Mouse (Mus musculus) stomach, postnatal 0 days (tissue): Measurements from ENCODE around the gene Wdr70. TPM values are rescaled to one million over a fixed set of nuclear protein-coding genes. Genes with fewer than 3 reads are reported as not detected.

Experiments
- ATAC-seq: fragments of 200-750 bp; cut with Nextera tagmentation; 2 replicates; pipeline ENCODE4 v1.8.0; 2017; ENCODE audit not compliant: low FRiP score, low TSS enrichment
- DNase-seq: peaks from one replicate; pipeline ENCODE4 v3.0.0-alpha.2; 2016; ENCODE audit warnings: low spot score
- H3K27ac ChIP-seq: fragments of 300-500 bp; sonication (generic); replicated peaks from 2 replicates; pipeline ENCODE4 v1.5.1; 2014; ENCODE audit warnings: mild to moderate bottlenecking, control low read depth
- H3K27me3 ChIP-seq: fragments of 300-500 bp; sonication (generic); 2 replicates; pipeline ENCODE4 v1.6.1; 2014; ENCODE audit warnings: low read length; ENCODE audit not compliant: control insufficient read depth, insufficient read depth
- H3K36me3 ChIP-seq: fragments of 300-500 bp; sonication (generic); 2 replicates; pipeline ENCODE4 v1.6.1; 2014; ENCODE audit warnings: low read length, mixed read lengths; ENCODE audit not compliant: control insufficient read depth, insufficient read depth
- H3K4me1 ChIP-seq: fragments of 300-500 bp; sonication (generic); replicated peaks from 2 replicates; pipeline ENCODE4 v1.6.1; 2014; ENCODE audit warnings: antibody characterized with exemption; ENCODE audit not compliant: control insufficient read depth, insufficient read depth
- H3K4me2 ChIP-seq: fragments of 300-500 bp; sonication (generic); replicated peaks from 2 replicates; pipeline ENCODE4 v1.6.1; 2014; ENCODE audit warnings: low read depth, mild to moderate bottlenecking, control low read depth, moderate library complexity
- H3K4me3 ChIP-seq: fragments of 300-500 bp; sonication (generic); 2 replicates; pipeline ENCODE4 v1.5.1; 2014; ENCODE audit warnings: low read depth, low read length, control low read depth
- H3K9ac ChIP-seq: fragments of 300-500 bp; sonication (generic); 2 replicates; pipeline ENCODE4 v1.6.1; 2014; ENCODE audit warnings: mild to moderate bottlenecking, low read length, control low read depth, mixed read lengths
- H3K9me3 ChIP-seq: fragments of 300-500 bp; sonication (generic); 2 replicates; pipeline ENCODE4 v1.6.1; 2016; ENCODE audit warnings: low read length; ENCODE audit not compliant: control insufficient read depth
- CTCF ChIP-seq: IDR thresholded peaks from 2 replicates; pipeline ENCODE4 v1.5.1; 2016; ENCODE audit warnings: antibody characterized with exemption, low read depth, mild to moderate bottlenecking, moderate library complexity
- EP300 ChIP-seq: optimal IDR thresholded peaks from 2 replicates; pipeline ENCODE3; 2016; ENCODE audit warnings: antibody characterized with exemption
- WGBS: fragments of 180-500 bp; shearing (Covaris S2); extraction: QIAGEN DNeasy Blood & Tissue Kit; methylation state at CpG from one replicate; pipeline ENCODE4 v1.1.7; 2014; 5-methylcytosine and 5-hydroxymethylcytosine counted together
- polyA plus RNA-seq: library from polyadenylated mRNA; unstranded; fragments of >200 nt; fragmentation: Nextera tagmentation; extraction: Ambion mirVana; gene quantifications from 2 replicates; pipeline ENCODE4 v1.2.1, GENCODE M21; 2015

Gene Wdr70
- polyA plus RNA-seq, 1 experiment from 2014 or later: 22.6 TPM

- ATAC-seq: no peak
- 79% methylated on average over 2 of the region's 2 CpGs for WGBS
- TF ChIP-seq CTCF: no peak
- no peak for TF ChIP-seq EP300
Measured at GRCm38 (mm10) chr15:7998095-7998494, 100.9 kb downstream of the Wdr70 start.

GRCm38 (mm10) chr15:7993721-7994120, 105.3 kb downstream of the Wdr70 start:
- TF ChIP-seq EP300 (no peak), CTCF (no peak)
- 55% methylated on average over 6 of the region's 6 CpGs for WGBS
- ATAC-seq (no peak), DNase-seq (no peak)
- no peaks in the 10 kb centered on the region for H3K4me1 ChIP-seq
- no peaks in the 10 kb centered on the region for H3K36me3 ChIP-seq
- H3K27ac ChIP-seq: no peak overlapping the region
- no peak overlapping the region for H3K4me2 ChIP-seq
- no peaks in the 10 kb centered on the region for H3K9me3 ChIP-seq
- H3K27me3 ChIP-seq: no peaks in the 10 kb centered on the region
- no peak overlapping the region for H3K4me3 ChIP-seq
- no peak overlapping the region for H3K9ac ChIP-seq

More at GRCm38 (mm10) chr15:7998095-7998494, 100.9 kb downstream of the Wdr70 start:
- Histone ChIP-seq H3K4me2 (no peak overlapping the region), H3K9me3 (no peaks in the 10 kb centered on the region), H3K27ac (no peak overlapping the region), H3K9ac (no peak overlapping the region), H3K4me3 (no peak overlapping the region), H3K36me3 (no peaks in the 10 kb centered on the region), H3K27me3 (no peaks in the 10 kb centered on the region), H3K4me1 (no peaks in the 10 kb centered on the region)
- DNase-seq: no peak

GRCm38 (mm10) chr15:7990101-7990500, 108.9 kb downstream of the Wdr70 start:
- H3K9me3 ChIP-seq: no peaks in the 10 kb centered on the region
- TF ChIP-seq CTCF (no peak), EP300 (no peak)
- H3K4me2 ChIP-seq: no peak overlapping the region
- no peak overlapping the region for H3K9ac ChIP-seq
- ATAC-seq: no peak
- H3K27ac ChIP-seq: no peak overlapping the region
- no peak overlapping the region for H3K4me3 ChIP-seq
- H3K4me1 ChIP-seq: no peaks in the 10 kb centered on the region
- no peaks in the 10 kb centered on the region for H3K36me3 ChIP-seq
- no peak for DNase-seq
- H3K27me3 ChIP-seq: no peaks in the 10 kb centered on the region

GRCm38 (mm10) chr15:7987374-7987773, 111.6 kb downstream of the Wdr70 start:
- Histone ChIP-seq H3K4me3 (no peak overlapping the region), H3K4me2 (no peak overlapping the region), H3K9ac (no peak overlapping the region), H3K9me3 (no peaks in the 10 kb centered on the region), H3K36me3 (no peaks in the 10 kb centered on the region), H3K4me1 (no peaks in the 10 kb centered on the region), H3K27me3 (no peaks in the 10 kb centered on the region), H3K27ac (no peak overlapping the region)
- DNase-seq (no peak), ATAC-seq (no peak)
- TF ChIP-seq CTCF (no peak), EP300 (no peak)
- 92% methylated on average over 8 of the region's 8 CpGs for WGBS

GRCm38 (mm10) chr15:7986274-7986673, 112.7 kb downstream of the Wdr70 start:
- ATAC-seq: no peak
- no peak overlapping the region for H3K4me3 ChIP-seq
- 35% methylated on average over 6 of the region's 6 CpGs for WGBS
- no peaks in the 10 kb centered on the region for H3K36me3 ChIP-seq
- H3K9me3 ChIP-seq: no peaks in the 10 kb centered on the region
- no peak overlapping the region for H3K27ac ChIP-seq
- no peaks in the 10 kb centered on the region for H3K27me3 ChIP-seq
- no peaks in the 10 kb centered on the region for H3K4me1 ChIP-seq
- H3K4me2 ChIP-seq: no peak overlapping the region
- H3K9ac ChIP-seq: no peak overlapping the region
- DNase-seq: no peak
- no peak for TF ChIP-seq EP300
- no peak for TF ChIP-seq CTCF

GRCm38 (mm10) chr15:7978640-7979039, 120.4 kb downstream of the Wdr70 start:
- Histone ChIP-seq H3K4me2 (no peak overlapping the region), H3K27ac (no peak overlapping the region), H3K27me3 (no peaks in the 10 kb centered on the region), H3K36me3 (no peaks in the 10 kb centered on the region), H3K4me1 (no peaks in the 10 kb centered on the region), H3K4me3 (no peak overlapping the region), H3K9ac (no peak overlapping the region), H3K9me3 (no peaks in the 10 kb centered on the region)
- ATAC-seq: no peak
- TF ChIP-seq EP300 (no peak), CTCF (no peak)
- 87% methylated on average over 1 of the region's 1 CpGs for WGBS
- DNase-seq: no peak
